Mouse (Mus musculus) heart, adult 18-20 months (tissue): Measurements from ENCODE around the gene Prss8. TPM values are rescaled to one million over a fixed set of nuclear protein-coding genes. Genes with fewer than 3 reads are reported as not detected.
"Not testable (repeated sequence)": the region's sequence is repeated elsewhere in the genome, so short reads cannot be mapped to it uniquely, and the experiment has no call there.

ENCODE experiments used
- DNase-seq, 2 experiments: peaks; one replicate each; pipeline ENCODE4 v3.0.0; 2021 to 2022; ENCODE audit warnings: mixed read lengths in 1 of 2
- long read RNA-seq, 2 experiments: library from polyadenylated mRNA; stranded (forward); transcript quantifications; one replicate each; pipeline ENCODE4 v2.0.0; 2021
- total RNA-seq, 2 experiments: library from RNA; stranded (reverse); gene quantifications; 2 replicates each; pipeline ENCODE4 v1.2.3; 2021

Prss8 gene
- under 1 TPM in 1 of 2 experiments, not detected in 1; 0.26 TPM for total RNA-seq
- long read RNA-seq, experiment 1: 0 reads
- long read RNA-seq, experiment 2: 0 reads

DNA sequence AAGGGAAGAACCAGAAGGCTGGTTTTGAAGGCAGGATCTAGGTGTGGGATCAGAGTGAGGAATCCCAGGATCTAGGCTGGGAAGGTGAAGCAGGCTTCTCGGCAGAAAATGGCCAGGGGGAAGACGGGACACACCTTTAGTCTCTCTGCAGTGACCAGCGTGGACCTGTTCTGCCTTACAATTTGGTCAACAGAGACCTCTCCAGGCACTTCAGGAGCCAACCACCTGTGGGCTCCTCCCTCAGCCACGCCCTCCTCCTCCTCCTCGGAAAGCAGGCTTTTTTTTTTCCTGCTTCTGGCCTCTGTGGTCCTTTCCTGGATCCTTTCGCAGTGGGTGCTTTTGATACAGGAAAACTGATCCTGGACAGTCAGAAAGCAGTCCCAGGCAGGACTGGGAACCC is at the start of gene Prss8:
Gene Prss8 (minus strand): TSS at position 182 of the 400 bp plus-strand sequence.
- no peak for DNase-seq

DNA sequence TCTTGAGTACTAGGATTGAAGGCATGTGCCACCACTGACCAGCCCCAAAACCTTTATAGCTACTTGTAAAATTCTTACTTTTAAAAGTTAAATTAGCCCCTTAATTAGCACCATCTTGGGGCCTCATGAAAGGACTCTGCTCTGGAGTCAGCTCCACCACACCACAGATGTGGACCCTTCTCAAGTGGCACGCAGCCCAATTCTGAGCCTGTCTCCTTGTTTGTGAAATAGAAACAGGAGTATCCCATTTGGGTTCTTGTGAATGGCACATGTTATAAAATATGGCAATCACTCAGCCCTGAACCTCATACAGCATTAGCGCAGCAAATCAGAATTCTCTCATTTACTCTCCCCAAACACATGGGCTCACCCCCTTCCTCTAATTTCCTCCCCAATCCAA is 49.0 kb upstream of the Prss8 start:
- DNase-seq: no peak

DNA sequence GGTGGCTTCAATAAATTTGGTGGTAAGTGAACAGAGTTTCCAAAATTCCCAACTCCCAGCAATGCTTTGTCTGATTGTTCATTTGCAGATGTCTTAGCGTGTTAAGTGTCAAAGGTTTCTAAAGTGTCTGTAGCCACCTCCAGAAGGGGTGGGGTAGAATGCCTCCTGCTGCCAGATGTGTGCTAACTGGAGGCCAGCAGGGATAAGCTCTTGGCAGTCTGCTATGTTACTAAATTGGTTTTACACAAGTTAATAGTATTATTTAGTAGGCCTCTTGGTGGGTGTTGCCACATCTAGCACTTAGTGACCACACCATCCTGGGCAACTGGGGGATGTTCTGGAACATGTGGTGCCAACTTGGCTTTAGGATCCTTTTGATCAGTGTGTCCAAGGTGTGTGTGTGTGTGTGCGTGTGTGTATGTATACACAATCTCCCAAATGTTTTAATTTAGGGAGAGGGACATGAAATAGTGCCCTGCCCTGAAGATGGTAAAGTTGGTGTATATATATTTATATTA is 44.6 kb upstream of the Prss8 start:
- DNase-seq: peak; percentile 48 to 53

DNA sequence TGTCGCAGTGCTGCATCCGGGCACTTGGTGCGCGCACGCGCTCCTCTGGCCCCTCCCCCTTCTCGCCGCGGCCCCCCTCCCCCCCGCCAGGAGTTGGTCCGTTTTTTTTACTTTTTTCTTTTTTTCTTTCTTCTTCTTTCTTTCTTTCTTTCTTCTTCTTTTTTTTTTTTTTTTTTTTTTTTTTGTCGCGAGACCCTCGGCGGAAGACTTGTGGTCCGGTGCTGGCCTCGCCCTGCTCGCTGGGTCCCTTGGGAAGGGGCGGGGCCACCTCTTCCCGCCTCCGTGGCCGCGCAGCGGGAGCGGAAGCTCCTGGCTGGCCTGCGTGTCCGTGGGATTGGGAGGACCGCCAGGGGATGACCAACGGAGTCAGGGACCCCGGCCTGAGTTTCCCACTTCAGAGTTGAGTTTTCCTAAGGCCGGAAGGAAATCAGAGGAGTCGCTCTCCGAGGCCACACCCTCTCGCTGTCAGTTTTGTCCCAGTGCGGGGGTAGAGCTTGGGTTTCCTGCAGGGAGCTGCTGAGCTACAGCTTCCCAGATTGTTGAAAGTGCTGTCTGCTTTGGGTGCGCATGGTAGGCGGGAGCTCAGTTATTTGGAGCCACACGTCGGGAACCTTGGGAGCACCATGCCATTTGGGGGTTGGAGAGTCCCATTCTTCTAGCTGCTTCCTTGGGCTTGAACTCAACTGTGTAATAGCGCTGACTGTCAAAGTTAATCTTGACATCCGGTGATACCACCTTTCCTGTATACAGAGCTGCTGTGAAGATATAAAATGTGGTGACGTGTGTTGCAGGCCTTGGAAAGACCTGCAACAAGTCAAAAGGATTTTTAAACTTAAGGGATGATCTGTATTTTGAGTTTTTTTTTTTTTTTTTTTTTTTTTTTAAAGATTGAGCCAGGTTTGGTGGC is 38.3 kb upstream of the Prss8 start:
- DNase-seq: peak; percentile 89 to 91

DNA sequence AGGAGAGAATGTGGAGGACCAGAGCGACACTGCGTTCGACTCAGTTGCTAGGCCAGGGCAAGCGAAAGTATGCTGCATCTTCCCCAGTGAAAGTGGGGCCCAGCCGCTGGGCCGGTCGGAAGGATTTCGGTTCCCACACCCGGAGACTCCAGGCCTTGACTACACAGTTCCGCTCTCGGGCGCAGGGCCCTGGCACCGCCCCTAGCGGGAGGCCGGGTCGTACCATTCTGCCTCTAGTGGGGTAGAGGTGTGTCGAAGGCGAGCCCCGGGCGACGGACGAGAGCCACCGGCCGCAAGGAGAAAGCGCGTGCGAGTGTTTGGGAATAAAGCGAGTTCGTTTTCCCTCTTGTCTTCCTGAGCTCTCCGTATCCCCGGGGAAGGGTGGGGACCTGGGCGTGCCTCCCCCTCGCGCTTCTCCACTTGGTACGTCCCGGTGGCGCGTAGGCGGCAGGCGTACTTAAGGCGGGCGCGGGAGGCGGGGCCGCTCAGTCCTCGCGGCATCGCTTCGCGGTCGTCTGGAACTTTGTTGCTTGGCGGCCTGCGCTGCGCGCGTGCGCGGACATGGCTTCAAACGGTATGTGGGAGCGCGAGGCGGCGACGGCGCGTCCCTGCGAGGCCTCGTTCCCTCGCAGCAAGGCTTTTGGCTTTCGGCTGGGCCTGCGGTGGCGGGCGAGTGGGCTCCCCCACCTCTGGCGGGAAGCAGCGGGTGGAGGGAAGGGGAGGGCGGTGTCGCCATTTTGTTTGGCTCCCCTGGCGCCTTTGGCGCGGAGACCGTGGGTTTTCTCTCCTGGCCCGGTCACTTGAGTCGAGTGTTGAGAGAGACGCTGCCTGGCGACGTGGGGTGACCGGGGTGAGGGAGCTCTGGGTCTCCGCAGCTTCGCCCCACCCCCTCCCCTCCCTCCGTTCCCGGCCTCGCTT is 37.4 kb upstream of the Prss8 start, which contains the start of gene Fus:
Gene Fus (plus strand): TSS at position 454 of the 918 bp plus-strand sequence.
- peak; percentile 95 to 97 for DNase-seq

DNA sequence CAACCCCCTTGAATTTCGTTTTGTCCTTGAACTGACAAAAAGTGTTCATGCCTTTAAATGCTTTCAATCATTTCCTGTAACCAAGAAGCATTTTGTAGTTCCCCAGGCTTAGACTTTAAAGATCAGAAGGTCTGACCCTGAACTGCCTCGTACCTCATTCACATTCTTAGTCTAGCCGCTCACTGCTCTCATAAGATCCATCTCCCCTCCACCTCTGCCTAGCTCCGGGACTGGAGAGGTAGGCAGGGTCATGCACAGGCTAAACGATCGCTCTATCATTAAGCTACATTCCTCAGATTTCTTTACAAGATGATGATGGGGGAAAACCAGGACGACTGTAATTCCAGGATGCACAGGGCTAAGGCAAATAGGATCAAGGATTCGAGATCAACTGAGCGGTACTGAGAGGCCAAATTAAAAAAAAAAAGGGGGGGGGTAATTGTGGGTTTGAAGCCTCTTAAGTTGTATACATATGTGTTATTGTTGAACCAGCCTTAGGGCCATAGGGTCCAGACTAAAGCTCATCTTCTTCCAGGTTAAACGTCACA is 36.5 kb upstream of the Prss8 start:
- DNase-seq: peak in 1 of 2 experiments; percentile 29

DNA sequence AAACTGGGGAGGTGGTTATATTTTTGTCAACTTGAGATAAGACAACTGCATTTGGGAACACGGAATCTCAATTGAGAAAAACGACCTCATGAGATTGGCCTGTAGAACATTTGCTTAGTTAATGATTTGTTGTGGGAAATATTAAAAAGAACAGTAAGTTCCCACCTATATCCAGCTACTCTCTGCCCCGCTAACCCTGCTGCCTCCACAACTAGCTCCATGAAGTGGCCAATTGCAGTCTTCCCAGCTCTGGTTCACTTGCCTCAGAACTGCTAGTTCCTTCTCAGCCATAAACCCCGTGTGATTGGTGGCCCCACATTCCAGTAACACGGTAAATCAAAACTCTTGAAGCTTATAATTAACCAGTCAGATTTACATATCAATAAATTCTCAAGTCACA is 29.5 kb upstream of the Prss8 start:
- DNase-seq: no peak

DNA sequence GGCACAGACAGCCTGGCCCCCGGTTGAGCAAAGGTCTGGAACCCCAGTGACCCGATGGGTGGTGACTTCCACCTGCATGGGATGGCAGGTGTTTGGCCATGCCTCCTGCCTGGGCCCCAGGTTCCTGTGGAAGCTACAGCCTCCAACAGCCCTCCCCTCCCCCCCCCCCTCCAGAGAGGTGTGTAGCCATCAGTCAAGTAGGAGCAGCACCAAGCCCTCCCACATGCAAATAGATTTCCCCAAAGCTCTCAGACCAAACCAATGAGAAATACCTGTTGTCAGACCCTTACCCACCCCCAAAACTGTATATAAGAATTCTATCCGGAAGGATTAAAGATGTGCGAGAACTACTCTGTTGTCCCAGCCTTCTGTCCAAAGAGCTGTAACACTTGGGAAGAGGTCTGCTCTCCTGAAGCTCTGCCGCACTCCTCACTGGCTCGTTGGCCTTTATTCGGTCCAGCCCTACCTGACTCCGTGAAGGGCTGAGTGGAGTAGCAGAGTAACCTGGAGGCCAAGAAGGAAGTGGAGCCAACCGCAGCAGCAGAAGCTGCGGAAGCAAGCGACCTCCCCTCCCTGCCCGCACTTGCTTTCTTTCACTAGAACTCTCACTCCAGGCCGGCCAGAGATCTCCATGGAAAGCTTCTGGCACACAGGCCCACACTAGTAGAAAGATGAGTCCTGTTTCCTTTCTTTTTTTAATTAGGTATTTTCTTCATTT is 23.1 kb upstream of the Prss8 start:
- DNase-seq: no peak

DNA sequence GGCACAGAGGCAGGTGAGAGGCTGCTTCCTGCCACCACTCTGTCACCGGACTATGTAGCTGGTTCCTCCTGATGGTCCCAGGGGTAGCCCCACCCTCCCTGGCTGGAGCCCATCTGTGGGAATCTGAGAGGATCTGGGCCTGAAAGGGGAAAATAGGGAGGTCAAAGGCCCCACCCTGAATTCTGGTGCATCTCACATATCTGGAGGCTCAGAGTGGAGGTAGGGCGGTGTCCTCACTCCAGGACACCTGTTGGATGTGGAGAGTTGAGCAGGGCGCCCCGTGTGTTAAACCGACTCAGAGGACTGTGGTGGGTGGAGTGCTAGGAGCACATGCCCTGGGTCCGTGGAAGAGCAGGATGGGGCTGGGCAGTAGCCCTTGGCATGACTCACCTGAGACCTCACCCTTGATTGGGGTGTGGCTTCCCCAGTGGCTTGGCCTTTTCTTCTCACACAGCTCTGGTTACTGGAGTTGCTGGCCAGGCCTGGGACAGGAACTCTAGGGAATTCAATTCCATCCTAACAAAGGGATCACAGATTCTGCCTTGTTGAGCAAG is 16.6 kb upstream of the Prss8 start, which contains the start of gene Prss36:
Gene Prss36 (minus strand): TSS at position 256 of the 554 bp plus-strand sequence.
- DNase-seq: no peak

DNA sequence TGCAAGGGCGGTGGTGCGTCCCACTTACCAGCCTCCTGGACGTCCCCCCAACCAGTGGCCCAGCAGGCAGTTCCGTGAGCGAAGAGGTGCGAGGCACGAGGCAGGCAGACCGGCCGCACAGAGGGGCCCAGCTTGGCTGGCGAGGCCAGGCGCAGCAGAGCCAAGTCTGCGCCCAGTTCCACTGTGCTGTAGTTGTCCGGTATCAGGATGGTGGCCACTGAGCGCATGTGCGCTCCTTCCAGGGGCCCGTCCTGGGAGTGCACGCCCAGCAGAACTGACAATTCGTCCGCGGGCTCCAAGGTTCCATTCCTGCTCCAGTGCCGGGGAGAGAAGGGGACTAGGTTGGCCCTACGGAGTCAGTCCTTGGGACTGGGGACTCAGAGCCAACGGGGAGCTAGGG is 14.7 kb upstream of the Prss8 start:
- peak; percentile 38 to 42 for DNase-seq

DNA sequence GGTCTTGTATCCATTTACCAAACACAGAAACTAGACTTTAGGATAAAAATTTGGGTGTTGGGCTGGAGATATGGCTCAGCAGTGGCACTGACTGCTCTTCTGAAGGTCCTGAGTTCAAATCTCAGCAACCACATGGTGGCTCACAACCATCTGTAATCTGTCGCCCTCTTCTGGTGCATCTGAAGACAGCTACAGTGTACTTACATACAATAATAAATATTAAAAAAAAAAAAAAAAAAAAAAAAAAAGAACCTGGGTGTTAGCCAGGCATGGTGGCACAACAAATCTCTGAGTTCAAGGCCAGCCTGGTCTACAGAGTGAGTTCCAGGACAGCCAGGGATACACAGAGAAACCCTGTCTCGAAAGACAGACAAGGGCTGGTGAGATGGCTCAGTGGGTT is 12.2 kb upstream of the Prss8 start:
- not testable (repeated sequence) for DNase-seq

DNA sequence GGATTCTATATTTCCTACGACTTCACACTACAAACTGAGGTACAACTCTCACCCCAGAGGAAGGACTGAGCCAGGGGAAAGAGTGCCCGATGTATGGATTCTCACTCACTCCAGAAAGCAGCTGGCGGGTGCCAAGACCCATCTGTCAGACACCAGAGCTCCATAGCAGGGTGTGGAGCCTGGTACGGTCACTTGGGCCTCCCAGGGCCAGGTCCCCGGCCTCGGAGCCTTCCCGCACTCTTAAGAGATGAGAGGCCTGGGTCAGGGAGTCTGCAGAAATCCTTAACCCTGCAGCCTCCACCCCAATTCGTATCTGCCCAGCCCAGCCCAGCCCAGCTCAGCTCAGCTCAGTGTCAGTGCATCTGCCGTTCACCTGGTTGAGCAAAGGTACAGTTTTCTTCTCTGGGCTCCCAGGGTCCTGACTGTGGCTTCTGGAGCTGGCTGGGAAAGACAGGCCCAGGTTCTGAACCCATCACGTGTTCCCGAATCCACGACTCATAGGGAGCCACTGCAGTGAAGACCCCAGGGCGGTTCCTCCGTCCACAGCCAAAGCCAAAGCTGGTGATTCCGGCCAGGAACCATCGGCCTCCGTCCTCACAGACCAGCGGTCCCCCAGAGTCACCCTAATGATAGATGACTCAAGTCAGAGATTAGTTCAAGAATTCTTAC is 6.4 kb upstream of the Prss8 start:
- DNase-seq: peak in 1 of 2 experiments; percentile 19

DNA sequence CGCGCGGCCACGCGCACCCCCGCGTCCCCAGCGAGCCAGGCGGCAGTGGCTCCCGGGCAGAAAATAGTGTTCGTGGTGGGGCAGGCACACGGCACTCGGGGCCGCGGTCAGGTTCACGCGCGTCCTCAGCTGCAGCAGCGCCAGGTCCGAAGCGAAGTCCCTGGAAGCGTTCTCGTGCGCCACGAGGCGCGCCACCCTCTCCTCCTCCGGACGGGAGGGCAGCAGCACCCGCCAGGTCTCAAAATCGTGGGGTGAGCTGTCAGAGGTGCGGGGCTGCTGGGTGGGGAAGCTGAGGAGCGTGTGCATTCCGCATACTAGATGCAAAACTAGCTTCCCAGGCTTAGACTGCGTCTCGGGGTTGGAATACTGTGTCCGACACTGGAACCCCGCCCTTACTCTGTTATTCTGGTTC is 5.8 kb upstream of the Prss8 start:
- DNase-seq: no peak

DNA sequence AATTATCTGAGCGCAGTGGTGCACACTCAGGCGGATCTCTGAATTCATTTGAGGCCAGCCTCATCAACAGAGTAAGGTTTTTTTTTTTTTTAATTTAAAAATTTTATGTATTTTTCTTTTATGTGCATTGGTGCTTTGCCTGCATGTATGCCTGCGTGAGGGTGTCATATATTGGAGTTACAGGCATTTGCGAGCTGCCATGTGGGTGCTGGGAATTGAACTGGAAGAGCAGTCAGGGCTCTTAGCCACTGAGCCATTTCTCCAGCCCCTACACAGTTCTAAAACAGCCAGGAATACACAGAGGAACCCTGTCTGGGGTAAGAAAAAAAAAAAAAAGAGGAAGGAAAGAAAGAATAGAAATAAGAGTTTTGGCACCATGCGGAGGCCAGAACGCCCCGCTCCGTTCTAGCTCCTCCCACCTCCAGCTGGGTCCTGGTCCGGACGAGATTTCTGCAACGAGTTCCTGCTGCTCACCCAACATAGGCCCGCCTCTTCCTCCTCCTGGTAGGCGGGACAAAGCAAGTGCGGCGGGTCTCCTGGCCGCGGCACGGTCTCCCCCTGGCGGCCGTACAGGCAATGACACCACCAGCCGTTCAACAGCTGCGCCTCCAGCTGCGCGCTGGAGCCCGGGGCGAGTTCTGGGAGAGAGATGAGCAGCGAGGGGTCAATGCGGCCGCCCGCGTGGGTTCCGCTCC is 5.3 kb upstream of the Prss8 start:
- DNase-seq: peak; percentile 96 to 98

DNA sequence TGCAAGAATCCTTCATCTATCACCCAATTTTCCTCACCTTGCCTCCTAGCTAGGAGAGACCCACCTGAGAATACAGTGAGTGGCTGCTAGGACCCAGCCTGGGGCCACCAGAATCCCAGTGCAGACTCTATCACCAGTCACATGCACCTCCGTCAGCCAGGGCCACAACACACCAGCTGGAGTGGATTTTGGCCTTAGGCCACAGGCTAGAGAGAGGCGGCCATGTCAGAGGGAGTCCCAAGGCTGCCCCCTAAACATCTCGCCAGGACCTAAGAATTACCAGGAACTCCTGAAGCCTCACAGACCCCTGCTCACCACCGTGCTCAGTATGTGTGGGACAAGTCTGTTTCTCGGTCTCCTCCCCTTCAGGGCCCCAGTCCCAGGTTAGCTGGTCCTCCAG is 4.2 kb upstream of the Prss8 start:
- no peak for DNase-seq

DNA sequence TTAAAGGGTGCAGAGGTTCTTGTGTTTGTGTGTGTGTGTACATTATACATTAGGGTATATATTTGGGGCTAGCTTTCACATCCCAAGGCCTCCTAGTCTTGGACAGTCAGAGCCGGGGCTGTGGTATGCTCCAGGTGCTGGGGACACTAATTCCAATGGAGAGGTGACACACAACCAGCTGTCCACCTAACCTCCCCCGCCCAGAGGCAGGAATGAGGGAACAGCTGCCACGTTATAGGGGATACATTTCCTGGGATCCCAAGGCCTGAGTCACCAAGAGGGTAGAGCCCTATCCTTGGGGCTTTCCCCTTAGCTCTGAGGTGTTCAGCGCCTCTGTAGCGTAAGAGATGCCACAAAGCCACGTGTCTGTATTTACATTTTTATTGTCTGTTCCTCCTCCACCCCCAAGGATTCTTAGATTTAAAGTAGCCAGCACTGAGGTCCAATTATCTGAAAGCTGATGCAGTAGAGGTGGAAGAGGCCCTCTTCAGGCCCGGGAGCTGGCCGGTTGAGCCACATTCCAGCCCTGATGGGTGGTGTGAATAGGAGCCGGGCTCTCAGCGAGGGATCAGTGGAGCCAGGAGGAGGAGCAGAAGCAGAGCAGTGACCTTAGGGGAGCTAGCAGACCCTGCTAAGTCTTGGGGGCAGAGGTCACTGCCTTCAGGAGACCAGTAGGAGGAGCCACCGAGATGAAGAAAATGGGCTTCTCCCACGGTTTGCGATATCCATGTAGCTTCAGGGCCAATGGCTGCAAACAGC is 2.5 kb upstream of the Prss8 start:
- DNase-seq: no peak

DNA sequence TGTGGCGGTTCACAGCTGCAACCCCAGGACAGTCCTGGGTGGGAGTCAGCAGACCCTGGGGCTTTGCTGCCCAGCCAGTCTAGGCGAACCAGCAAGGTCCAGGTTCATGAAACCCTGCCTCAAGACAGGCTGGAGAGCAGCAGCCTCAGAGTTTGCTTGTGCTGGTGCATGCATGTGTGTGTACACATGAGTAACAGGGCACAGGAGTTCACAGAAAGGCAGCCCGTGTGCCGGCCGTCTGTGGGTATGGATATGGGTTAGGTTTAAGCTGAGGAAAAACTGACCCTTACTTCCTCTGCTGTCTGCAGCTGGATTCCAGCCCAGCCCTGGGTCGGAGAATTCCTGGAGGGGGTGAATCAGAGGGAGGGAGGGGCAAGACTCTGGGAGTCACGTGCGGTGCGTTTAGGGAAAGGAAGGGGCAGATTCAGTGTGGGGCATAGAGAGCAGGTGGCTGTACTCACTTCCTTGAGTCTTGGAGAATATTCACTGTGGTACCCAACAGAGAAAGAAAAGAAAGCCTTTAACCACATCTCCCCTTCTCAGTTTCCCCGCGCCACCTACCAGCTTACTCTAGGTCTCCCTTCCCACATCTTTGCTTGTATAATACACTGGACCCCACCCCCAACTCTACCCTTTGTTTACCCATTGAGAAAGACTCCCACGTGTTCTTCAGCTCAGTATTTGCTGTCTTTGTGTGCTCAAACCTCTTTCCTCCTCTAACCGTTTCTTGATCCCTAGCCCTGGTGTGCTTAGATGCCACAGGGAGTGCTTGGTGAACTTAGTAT is 1.6 kb upstream of the Prss8 start:
- peak; percentile 26 to 53 for DNase-seq

DNA sequence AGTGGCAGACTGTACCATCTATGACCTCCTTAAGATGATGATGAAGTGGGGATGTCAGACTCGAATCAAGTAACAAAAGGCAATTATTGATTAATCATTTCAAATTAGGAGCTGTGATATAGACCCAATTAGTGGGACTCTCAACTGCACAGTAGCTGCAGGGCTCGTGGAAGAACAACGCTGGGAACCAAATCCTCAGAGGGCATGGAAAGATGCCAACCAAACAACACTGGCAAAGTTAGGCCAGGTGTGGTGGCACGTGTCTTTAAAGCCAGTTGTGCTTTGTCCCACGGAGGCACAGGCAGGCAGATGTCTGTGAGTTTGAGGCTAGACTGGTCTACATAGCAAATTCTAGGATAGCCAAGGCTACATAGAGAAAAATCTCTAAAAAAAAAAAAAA is 732 bp upstream of the Prss8 start:
- no peak for DNase-seq
